Mouse (Mus musculus) MEL (cell line): ENCODE measurements at regions not wholly inside any gene's neighbourhood (a gene's known extent, or its start where the extent isn't known, plus 50 kb on each side); places are given as distances from the start of the nearest gene placed in this dataset.

Experiments used
- BHLHE40 ChIP-seq: IDR thresholded peaks from 2 replicates; pipeline ENCODE4 v1.6.1; 2012; ENCODE audit warnings: low read depth, mild to moderate bottlenecking, inconsistent platforms, low read length, improper control_type of control experiment, borderline replicate concordance
- CTCF ChIP-seq, 3 experiments: IDR thresholded peaks in 2 of 3; conservative IDR thresholded peaks in 1 of 3; 2 replicates each; pipeline ENCODE4 v1.5.1; 2011 to 2012; ENCODE audit warnings: low read length in 3 of 3, low read depth in 2 of 3, mild to moderate bottlenecking in 2 of 3, improper control_type of control experiment in 1 of 3, inconsistent platforms in 1 of 3, mixed read lengths in 1 of 3, moderate library complexity in 1 of 3; ENCODE audit not compliant: control insufficient read depth in 1 of 3, insufficient read depth in 1 of 3, poor library complexity in 1 of 3, severe bottlenecking in 1 of 3
- MAZ ChIP-seq: IDR thresholded peaks from 2 replicates; pipeline ENCODE4 v1.6.1; 2012; ENCODE audit warnings: low read depth, mild to moderate bottlenecking, inconsistent platforms, low read length, improper control_type of control experiment
- POLR2A ChIP-seq, 2 experiments: IDR thresholded peaks; 2 replicates each; pipeline ENCODE4 v1.6.1; 2011 to 2012; ENCODE audit warnings: low read length in 2 of 2, mild to moderate bottlenecking in 2 of 2, control low read depth in 1 of 2, improper control_type of control experiment in 1 of 2, low read depth in 1 of 2, moderate library complexity in 1 of 2; ENCODE audit not compliant: control insufficient read depth in 1 of 2, insufficient read depth in 1 of 2, poor library complexity in 1 of 2
- POLR2AphosphoS2 ChIP-seq: IDR thresholded peaks from 2 replicates; pipeline ENCODE4 v1.6.1; 2011; ENCODE audit warnings: low read length, improper control_type of control experiment
- RAD21 ChIP-seq: IDR thresholded peaks from 2 replicates; pipeline ENCODE4 v1.6.1; 2011; ENCODE audit warnings: mild to moderate bottlenecking, low read depth, low read length, improper control_type of control experiment
- RCOR1 ChIP-seq: IDR thresholded peaks from 2 replicates; pipeline ENCODE4 v1.6.1; 2012; ENCODE audit warnings: low read depth, mild to moderate bottlenecking, inconsistent platforms, low read length, improper control_type of control experiment
- USF2 ChIP-seq, 2 experiments: IDR thresholded peaks; 2 replicates each; pipeline ENCODE4 v1.6.1; 2011 to 2012; ENCODE audit warnings: improper control_type of control experiment in 2 of 2, low read length in 2 of 2, borderline replicate concordance in 1 of 2, inconsistent platforms in 1 of 2, low read depth in 1 of 2, mild to moderate bottlenecking in 1 of 2; ENCODE audit not compliant: insufficient read depth in 1 of 2

GRCm38 (mm10) chr7:36945024-36945815 is 247.3 kb downstream of the Tshz3 start:
- TF ChIP-seq CTCF (IDR thresholded peaks at IDR 0.05 in 2 of 3, conservative IDR thresholded peaks at IDR 0.05 in 1 of 3; ENCODE audit: control insufficient read depth in 1 of 3, insufficient read depth in 1 of 3, low read depth in 2 of 3, low read length in 3 of 3, poor library complexity in 1 of 3, severe bottlenecking in 1 of 3) (no peak), USF2 (IDR thresholded peaks at IDR 0.05; ENCODE audit: borderline replicate concordance in 1 of 2, insufficient read depth in 1 of 2, low read depth in 1 of 2, low read length in 2 of 2) (no peak), RCOR1 (no peak), BHLHE40 (no peak), POLR2AphosphoS2 (no peak), MAZ (no peak), RAD21 (no peak), POLR2A (IDR thresholded peaks at IDR 0.05; ENCODE audit: control insufficient read depth in 1 of 2, insufficient read depth in 1 of 2, low read depth in 1 of 2, low read length in 2 of 2, poor library complexity in 1 of 2) (no peak)
